Mouse (Mus musculus) cerebellum, adult 11-12 months (tissue): ENCODE measurements at regions not wholly inside any gene's neighbourhood (a gene's known extent, or its start where the extent isn't known, plus 50 kb on each side); places are given as distances from the start of the nearest gene placed in this dataset.
"Not testable (repeated sequence)": the region's sequence is repeated elsewhere in the genome, so short reads cannot be mapped to it uniquely, and the experiment has no call there.

Source experiments
- DNase-seq: peaks from one replicate; pipeline ENCODE4 v3.0.0; 2022

- no peak for DNase-seq
Measured at GRCm38 (mm10) chr16:15175516-15175915, 141.7 kb upstream of the Gm21897 start.

DNA sequence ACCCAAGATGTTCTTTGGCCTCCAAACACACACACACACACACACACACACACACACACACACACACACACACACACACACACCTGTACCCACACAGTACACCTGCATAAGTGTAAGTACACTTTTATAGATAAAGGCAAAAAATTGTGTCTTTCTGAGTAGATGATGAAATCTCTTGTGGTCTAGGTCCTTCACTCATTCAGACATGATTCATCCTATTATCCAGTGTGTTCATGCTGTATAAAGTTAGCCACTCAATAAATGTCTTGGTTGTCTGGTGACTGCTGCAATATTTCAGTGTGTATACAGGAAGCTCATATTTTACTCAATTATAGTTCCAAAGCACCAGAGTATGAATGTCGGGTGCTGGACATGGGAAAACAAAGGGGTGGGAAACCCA is 131.5 kb upstream of the Gm21897 start:
- DNase-seq, result no peak

GRCm38 (mm10) chr16:15194926-15195711 is 122.1 kb upstream of the Gm21897 start:
- DNase-seq, result no peak

GRCm38 (mm10) chr16:15195931-15196330 is 121.3 kb upstream of the Gm21897 start:
- not testable (repeated sequence) for DNase-seq

DNA sequence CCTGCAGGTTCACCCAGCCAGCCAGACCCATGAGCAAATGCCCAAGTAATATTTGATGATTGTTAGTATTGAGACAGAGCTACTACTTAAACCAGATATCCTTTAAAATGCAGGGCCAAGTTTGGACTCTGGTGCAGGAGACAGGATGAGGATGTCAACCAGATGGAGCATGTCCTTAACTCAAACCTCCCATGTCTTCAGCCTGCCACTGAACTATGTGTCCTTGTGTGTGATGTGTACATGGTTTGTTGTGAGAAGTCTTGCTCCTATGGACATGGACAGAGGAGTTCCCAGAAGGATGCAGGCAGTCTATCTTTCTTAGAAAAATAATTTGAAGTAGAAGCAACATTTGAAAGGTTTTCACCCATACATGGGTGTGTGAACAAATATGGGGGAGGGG is 120.4 kb upstream of the Gm21897 start:
- DNase-seq, result no peak

- no peak for DNase-seq
Measured at GRCm38 (mm10) chr16:15215921-15216320, 101.3 kb upstream of the Gm21897 start.

- no peak for DNase-seq
Measured at GRCm38 (mm10) chr16:15220961-15221547, 96.2 kb upstream of the Gm21897 start.

GRCm38 (mm10) chr16:15237836-15238235 is 79.4 kb upstream of the Gm21897 start:
- DNase-seq, result no peak

DNA sequence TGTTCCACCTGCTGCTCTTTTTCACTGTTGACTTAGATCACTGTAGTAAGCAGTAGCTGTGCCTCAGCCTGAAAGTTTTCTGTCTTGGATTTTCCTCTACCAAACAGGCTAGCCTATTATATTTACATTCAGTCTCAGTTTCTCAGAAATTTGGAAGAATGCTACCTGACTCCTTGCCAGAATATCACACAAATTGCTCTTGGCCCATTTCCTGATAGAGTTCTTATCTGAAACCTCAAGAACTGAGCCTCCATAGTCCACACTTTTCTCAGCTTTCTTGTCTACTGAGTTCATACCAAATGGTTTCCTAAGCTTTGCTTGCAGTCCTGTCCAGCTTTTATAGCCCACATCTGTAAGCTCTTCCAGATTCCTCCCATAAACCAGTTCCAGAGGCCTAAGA is 78.8 kb upstream of the Gm21897 start:
- DNase-seq, result no peak

GRCm38 (mm10) chr16:15250186-15250585 is 67.1 kb upstream of the Gm21897 start:
- no peak for DNase-seq

GRCm38 (mm10) chr16:15251686-15252085 is 65.6 kb upstream of the Gm21897 start:
- no peak for DNase-seq

DNA sequence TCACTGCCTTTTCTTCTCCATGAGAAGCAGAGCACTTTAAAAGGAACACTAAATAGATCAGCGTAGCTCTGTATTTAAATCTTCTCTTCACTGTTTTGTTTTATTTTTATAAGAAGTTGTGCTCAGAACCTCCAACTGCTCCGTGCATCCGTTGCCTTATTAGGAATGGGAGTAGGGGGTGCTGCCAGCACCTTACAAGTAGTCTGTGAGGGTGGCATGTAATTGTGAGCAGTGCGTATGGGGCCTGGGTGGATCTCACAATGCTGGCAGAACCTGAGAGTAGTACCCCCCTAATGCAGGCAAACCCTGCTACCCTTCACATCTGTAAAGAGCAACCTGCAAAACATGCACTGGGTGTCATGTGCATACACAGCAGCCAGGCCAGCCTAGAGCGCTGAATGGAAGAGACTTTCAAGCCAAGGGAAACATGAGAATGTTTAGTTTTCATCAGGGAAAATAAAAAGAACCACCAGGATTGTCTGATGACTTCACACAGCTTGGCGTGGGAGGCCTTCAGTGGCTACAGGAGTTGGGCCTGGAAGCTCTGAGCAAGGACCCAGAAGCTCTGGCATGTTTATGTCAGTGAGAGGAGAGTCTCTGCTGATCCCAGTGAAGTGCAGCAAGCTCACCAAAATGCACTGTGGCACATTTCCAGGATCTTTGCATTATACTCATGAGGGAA is 64.5 kb upstream of the Gm21897 start:
- no peak for DNase-seq

DNA sequence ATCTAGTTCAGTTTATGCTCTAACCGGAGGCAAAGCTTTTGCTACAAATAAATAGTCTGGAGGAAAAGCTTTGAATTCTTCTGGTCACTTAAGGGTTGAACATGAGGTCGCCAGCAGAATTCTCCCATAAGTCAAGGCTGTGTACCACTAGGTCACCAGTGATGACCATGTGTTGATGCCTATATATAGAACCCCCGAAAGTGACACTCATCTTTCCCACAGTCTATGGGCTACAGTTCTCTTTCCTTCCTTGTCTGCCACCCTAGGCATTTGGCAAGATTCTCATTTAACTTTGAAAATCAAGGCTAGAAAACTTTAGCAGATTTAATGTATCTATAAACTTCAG is 63.9 kb upstream of the Gm21897 start:
- no peak for DNase-seq

DNA sequence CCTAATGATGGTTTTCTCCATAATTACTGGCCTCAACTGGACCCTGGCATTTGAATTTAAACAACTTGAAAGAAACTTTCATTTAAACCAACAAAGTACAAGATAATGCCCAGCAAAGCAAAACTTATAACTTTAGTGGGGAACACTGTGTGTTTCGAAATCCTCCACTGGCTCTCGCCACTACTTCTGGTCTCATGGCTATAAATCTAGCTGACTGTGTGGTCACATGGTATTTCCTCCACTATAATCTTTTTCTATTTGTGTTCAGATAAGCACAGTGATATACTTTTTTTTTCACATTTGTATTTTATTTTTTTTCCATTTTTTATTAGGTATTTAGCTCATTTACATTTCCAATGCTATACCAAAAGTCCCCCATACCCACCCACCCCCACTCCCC is 62.6 kb upstream of the Gm21897 start:
- no peak for DNase-seq

GRCm38 (mm10) chr16:15259474-15259873 is 57.8 kb upstream of the Gm21897 start:
- DNase-seq, result no peak

GRCm38 (mm10) chr16:15260069-15260468 is 57.2 kb upstream of the Gm21897 start:
- DNase-seq, result no peak
